In the genomic region with DNA sequence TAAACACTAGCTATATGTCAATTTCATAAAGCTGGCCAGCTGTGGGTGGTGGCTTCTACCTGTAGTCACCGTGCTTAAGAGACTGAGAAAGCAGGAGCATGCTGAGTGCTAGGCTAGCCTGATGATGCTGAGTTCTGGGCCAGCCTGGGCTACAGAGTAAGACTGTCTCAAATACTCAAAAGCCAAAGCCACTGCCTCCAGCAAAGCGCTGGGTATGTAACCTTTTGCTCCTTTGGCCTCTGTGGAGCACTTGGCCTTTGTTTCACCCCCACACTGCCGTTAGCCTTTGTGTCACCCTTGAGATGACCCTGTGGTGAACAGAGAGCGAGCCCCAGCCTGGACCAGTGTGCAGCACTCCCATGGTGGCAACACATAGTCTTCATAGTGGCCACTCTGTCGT, we compare ENCODE assay signal across 21 mouse cellular contexts. TPM values are rescaled to one million over a fixed set of nuclear protein-coding genes. Genes with fewer than 3 reads are reported as not detected.
DNase-seq lines count a peak whose midpoint lies in the region; ATAC-seq and TF ChIP-seq lines count a peak whose summit lies in the region.
"Had no signal": no experiment of that assay in that cellular context is flagged by ENCODE, and none has a peak within 500 bp of the region (broad histone marks: within the 10 kb centered on the region; RNA-seq: fewer than 3 reads in every experiment).

No protein-coding gene starts in this region.

- TF ChIP-seq EP300 in heart, adult 2 months (IDR thresholded peaks at IDR 0.05; ENCODE audit: insufficient read depth, low read depth, low read length): no peak

- TF ChIP-seq POLR2A in heart, adult 2 months (IDR thresholded peaks at IDR 0.05; ENCODE audit: insufficient read depth, low read depth, low read length): no peak

- peak; percentile 26 for DNase-seq in forebrain, embryonic 11.5 days (ENCODE audit: low spot score)
- no peak for DNase-seq in forebrain, embryonic 14.5 days (ENCODE audit: low spot score)
- peak; percentile 74 for DNase-seq in heart, adult 11 months
- no peak for DNase-seq in heart, adult 2 months
- DNase-seq in testis, postnatal 10 days (ENCODE audit: low spot score): peak; percentile 26
- no peak for DNase-seq in testis, postnatal 14 days (ENCODE audit: low spot score)
- DNase-seq: adrenal gland, adult 2 months; adrenal gland, adult 8-10 months; adrenal gland, postnatal 10 days; adrenal gland, postnatal 14 days; adrenal gland, postnatal 25 days; adrenal gland, postnatal 36 days; B cell, adult 2 months; cerebellum, adult 11 months; cerebellum, adult 11-12 months; cerebellum, adult 18-20 months had no signal

- no peak for TF ChIP-seq CTCF in heart, adult 2 months (IDR thresholded peaks at IDR 0.05)

- no peaks in the 10 kb centered on the region for H3K27me3 ChIP-seq in forebrain, embryonic 11.5 days (ENCODE audit: control insufficient read depth, insufficient read depth, low read length)
- H3K27me3 ChIP-seq in forebrain, embryonic 14.5 days (replicated peaks; ENCODE audit: control insufficient read depth, insufficient read depth, low read length): no peaks in the 10 kb centered on the region
- no peaks in the 10 kb centered on the region for H3K27me3 ChIP-seq in heart, adult 2 months (ENCODE audit: control insufficient read depth, insufficient read depth, low read length)
- H3K27me3 ChIP-seq: CH12.LX, Patski had no signal

- no peak overlapping the region for H3K4me3 ChIP-seq in forebrain, embryonic 11.5 days (ENCODE audit: low read depth, low read length)
- no peak overlapping the region for H3K4me3 ChIP-seq in forebrain, embryonic 14.5 days (ENCODE audit: low read depth, low read length)
- H3K4me3 ChIP-seq in heart, adult 2 months: no peak overlapping the region

- WGBS in forebrain, embryonic 11.5 days: 71% methylated on average over 5 of the region's 5 CpGs
- WGBS in forebrain, embryonic 14.5 days: 77% methylated on average over 5 of the region's 5 CpGs
- WGBS in heart, adult 2 months: 74% methylated on average over 5 of the region's 5 CpGs

- H3K9me3 ChIP-seq in forebrain, embryonic 11.5 days (ENCODE audit: control insufficient read depth, low read length): no peaks in the 10 kb centered on the region
- H3K9me3 ChIP-seq in forebrain, embryonic 14.5 days (replicated peaks; ENCODE audit: control insufficient read depth, low read length): no peaks in the 10 kb centered on the region
- H3K9me3 ChIP-seq: G1E had no signal

- H3K27ac ChIP-seq in forebrain, embryonic 11.5 days (ENCODE audit: low read depth, low read length): no peak overlapping the region
- no peak overlapping the region for H3K27ac ChIP-seq in forebrain, embryonic 14.5 days (ENCODE audit: low read depth, low read length)
- no peak overlapping the region for H3K27ac ChIP-seq in heart, adult 2 months

- no peak overlapping the region for H3K4me2 ChIP-seq in forebrain, embryonic 11.5 days (ENCODE audit: low read depth, low read length, severe bottlenecking)
- H3K4me2 ChIP-seq in forebrain, embryonic 14.5 days (ENCODE audit: low read length): no peak overlapping the region

- intact Hi-C loops in heart, adult 2 months (cut with DNase I): no loop called here

- H3K4me1 ChIP-seq in forebrain, embryonic 11.5 days (replicated peaks; ENCODE audit: control insufficient read depth, insufficient read depth, low read length): no peaks in the 10 kb centered on the region
- H3K4me1 ChIP-seq in forebrain, embryonic 14.5 days (ENCODE audit: control insufficient read depth, insufficient read depth, low read length): no peaks in the 10 kb centered on the region
- H3K4me1 ChIP-seq in heart, adult 2 months (ENCODE audit: control insufficient read depth, insufficient read depth, low read length): no peaks in the 10 kb centered on the region

- H3K79me2 ChIP-seq in heart, adult 2 months (replicated peaks; ENCODE audit: control insufficient read depth, insufficient read depth, low read length): no peaks in the 10 kb centered on the region

- no peak overlapping the region for H3K9ac ChIP-seq in forebrain, embryonic 11.5 days (ENCODE audit: low read length)
- H3K9ac ChIP-seq in forebrain, embryonic 14.5 days (ENCODE audit: low read length): no peak overlapping the region
- H3K9ac ChIP-seq in heart, adult 2 months (ENCODE audit: low read depth, low read length): no peak overlapping the region

- H3K36me3 ChIP-seq in forebrain, embryonic 11.5 days (ENCODE audit: control insufficient read depth, insufficient read depth, low read length): no peaks in the 10 kb centered on the region
- H3K36me3 ChIP-seq in forebrain, embryonic 14.5 days (ENCODE audit: control insufficient read depth, insufficient read depth, low read length): no peaks in the 10 kb centered on the region
- H3K36me3 ChIP-seq in heart, adult 2 months (ENCODE audit: control insufficient read depth, insufficient read depth, low read length): no peaks in the 10 kb centered on the region
- H3K36me3 ChIP-seq: G1E had no signal

- no peak for ATAC-seq in forebrain, embryonic 11.5 days (replicated peaks; ENCODE audit: low FRiP score)
- no peak for ATAC-seq in forebrain, embryonic 14.5 days
- ATAC-seq: activated CD4-positive, CD25-positive, alpha-beta regulatory T cell, adult 4 months; CD4-positive, CD25-positive, alpha-beta regulatory T cell, adult 4 months; Patski had no signal

RNA-seq across cellular contexts. Expression of a gene that starts 57.6 kb away (rescaled TPM):
- polyA plus RNA-seq in forebrain, embryonic 11.5 days (2014; fragmentation: Nextera tagmentation; extraction: Ambion mirVana): 28.7 and 30.0 TPM in 2 replicates
- 23.2 and 29.3 TPM in 2 replicates for polyA plus RNA-seq in forebrain, embryonic 14.5 days (2014; fragmentation: Nextera tagmentation; extraction: Ambion mirVana)
- total RNA-seq in heart, adult 2 months (2021): 10 to 100 TPM; 75.4 to 90.4 TPM
- polyA plus RNA-seq in heart, adult 2 months (2012; rRNA removed): 48.0 and 85.1 TPM in 2 replicates

Comparison
In these comparisons a context has a peak if more than half of its experiments do, and no peak if none do; other contexts are left out.
1. DNase-seq: peak in forebrain, embryonic 11.5 days (single experiment), heart, adult 11 months (single experiment) and testis, postnatal 10 days (single experiment); none in forebrain, embryonic 14.5 days (single experiment), heart, adult 2 months (0 of 2) and testis, postnatal 14 days (single experiment).